Mouse (Mus musculus) brown adipose tissue, adult 24 weeks (tissue): ENCODE measurements around the gene Tor4a. TPM values are rescaled to one million over a fixed set of nuclear protein-coding genes. Genes with fewer than 3 reads are reported as not detected.

Source experiments
- H3K27ac ChIP-seq: fragments of 200-500 bp; replicated peaks from 2 replicates; pipeline ENCODE4 v1.5.1; 2012; ENCODE audit warnings: low read depth, mild to moderate bottlenecking, low read length
- H3K4me1 ChIP-seq: fragments of 200-500 bp; 2 replicates; pipeline ENCODE4 v1.6.1; 2012; ENCODE audit warnings: low read length, mixed read lengths; ENCODE audit not compliant: control insufficient read depth, insufficient read depth, insufficient read length
- H3K4me3 ChIP-seq: fragments of 200-500 bp; 2 replicates; pipeline ENCODE4 v1.5.1; 2012; ENCODE audit warnings: low read depth, mild to moderate bottlenecking, low read length, moderate library complexity; ENCODE audit not compliant: insufficient read depth
- polyA plus RNA-seq: library from polyadenylated mRNA; stranded (reverse); fragments of >200 nt; gene quantifications from 2 replicates; pipeline ENCODE4 v1.2.4, GENCODE M21; 2012; ENCODE audit not compliant: missing spikeins, insufficient read depth, insufficient read length

Tor4a gene
- polyA plus RNA-seq, 1 experiment = 6.0 TPM

- Histone ChIP-seq H3K27ac (no peak overlapping the region), H3K4me1 (peaks cover 10% of the 10 kb centered on the region), H3K4me3 (no peak overlapping the region)
These were observed 16.7 kb upstream of the Tor4a start for GRCm38 (mm10) chr2:25213266-25213865.

GRCm38 (mm10) chr2:25211121-25211670, 14.5 kb upstream of the Tor4a start, which contains the start of gene Nelfb:
Nelfb (minus strand) TSS chr2:25211489.
- Histone ChIP-seq H3K27ac (peak within 1 kb of the TSS; percentile 83), H3K4me3 (peak within 1 kb of the TSS; percentile 75), H3K4me1 (peaks cover 10% of the 10 kb centered on the region)

GRCm38 (mm10) chr2:25210686-25211085, 14.0 kb upstream of the Tor4a start:
- H3K4me3 ChIP-seq = peak overlapping the region; percentile 75
- peak overlapping the region; percentile 83 for H3K27ac ChIP-seq
- peaks cover 10% of the 10 kb centered on the region for H3K4me1 ChIP-seq

- Histone ChIP-seq H3K4me3 (no peak overlapping the region), H3K4me1 (peaks cover 10% of the 10 kb centered on the region), H3K27ac (no peak overlapping the region)
These were observed 10.9 kb upstream of the Tor4a start for GRCm38 (mm10) chr2:25207593-25207992.

DNA sequence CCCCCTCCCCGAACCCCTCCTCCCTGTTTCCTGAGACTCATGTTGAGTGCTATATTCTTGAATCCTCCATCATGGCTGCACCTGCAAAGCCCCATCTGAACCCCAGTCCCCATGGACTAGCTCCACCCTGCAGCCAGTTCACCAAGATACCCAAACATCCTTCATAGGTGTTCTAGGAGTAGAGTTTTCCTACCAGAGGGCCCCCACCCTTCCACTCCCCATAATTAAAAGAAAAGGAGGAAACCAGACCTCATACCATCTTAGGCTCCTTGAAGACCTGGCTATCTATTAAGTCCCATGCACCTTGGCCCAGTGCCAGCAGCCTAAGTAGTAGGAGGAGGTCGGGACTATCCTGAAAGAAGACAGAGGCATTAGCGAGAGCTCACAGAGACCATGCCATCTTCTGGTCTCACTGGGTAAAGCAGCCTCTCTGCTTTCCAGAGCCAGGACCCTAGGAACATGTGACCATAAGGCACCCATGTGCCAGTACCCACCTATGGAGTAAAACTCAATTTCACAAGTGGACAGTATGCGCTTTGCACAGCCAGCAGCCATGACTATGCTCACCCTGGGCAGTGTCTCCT, 7.0 kb upstream of the Tor4a start:
- H3K27ac ChIP-seq = no peak overlapping the region
- H3K4me3 ChIP-seq = no peak overlapping the region
- no peaks in the 10 kb centered on the region for H3K4me1 ChIP-seq

GRCm38 (mm10) chr2:25200631-25201030, 3.9 kb upstream of the Tor4a start:
- H3K4me3 ChIP-seq = no peak overlapping the region
- H3K27ac ChIP-seq = no peak overlapping the region
- peaks cover 15% of the 10 kb centered on the region for H3K4me1 ChIP-seq

- Histone ChIP-seq H3K27ac (peak overlapping the region; percentile 85), H3K4me3 (no peak overlapping the region), H3K4me1 (peaks cover 22% of the 10 kb centered on the region)
These were observed 1.3 kb upstream of the Tor4a start for GRCm38 (mm10) chr2:25197946-25198345.

DNA sequence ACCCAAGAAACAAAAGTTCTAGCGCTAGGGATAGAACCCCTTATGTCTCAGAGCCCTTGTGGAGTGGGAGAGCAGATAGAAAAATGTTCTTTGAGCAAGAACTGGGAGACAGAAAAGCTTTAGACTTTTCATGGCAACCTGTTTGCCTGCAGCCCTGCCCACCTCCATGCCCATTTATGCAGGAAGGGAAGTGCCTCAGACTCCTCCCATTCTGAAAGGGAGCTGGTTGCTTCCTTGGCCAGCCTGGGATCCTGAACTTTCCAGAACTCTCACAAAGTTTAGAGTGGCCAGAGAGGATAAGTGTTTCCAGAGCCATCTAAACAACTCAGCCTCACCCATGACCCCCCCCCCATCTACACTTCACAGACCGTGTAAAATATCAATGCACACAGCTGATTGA, 505 bp upstream of the Tor4a start:
- peak overlapping the region; percentile 85 for H3K27ac ChIP-seq
- H3K4me1 ChIP-seq = peaks cover 22% of the 10 kb centered on the region
- peak overlapping the region; percentile 10 for H3K4me3 ChIP-seq

GRCm38 (mm10) chr2:25195211-25196156, 1.2 kb downstream of the Tor4a start:
- H3K4me3 ChIP-seq = peak overlapping the region; percentile 63
- peak overlapping the region; percentile 84 for H3K27ac ChIP-seq
- H3K4me1 ChIP-seq = peaks cover 22% of the 10 kb centered on the region

- Histone ChIP-seq H3K4me1 (peaks cover 22% of the 10 kb centered on the region), H3K27ac (peak overlapping the region; percentile 70; the same call in 1 of the 2 replicates), H3K4me3 (peak overlapping the region; percentile 63)
These were observed 2.1 kb downstream of the Tor4a start for GRCm38 (mm10) chr2:25194486-25195171.

DNA sequence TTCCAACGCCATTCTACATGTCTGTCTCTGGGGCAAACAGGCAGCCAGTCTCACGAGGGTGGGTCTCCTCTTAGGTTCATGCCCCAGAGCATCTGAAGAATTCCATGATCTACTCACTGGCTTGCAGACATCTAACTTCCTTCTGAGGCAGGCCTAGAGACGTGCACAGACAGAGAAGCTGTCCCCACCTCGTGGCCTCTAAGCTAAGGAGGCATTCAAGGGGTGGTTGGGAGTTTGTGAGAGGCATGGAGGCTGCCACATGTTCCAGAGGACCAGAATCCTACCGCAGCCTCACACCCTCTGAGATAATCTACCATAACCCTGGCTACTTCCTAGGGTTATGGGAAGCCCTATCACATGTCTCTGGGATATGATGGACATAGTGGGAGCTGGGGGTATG, 2.7 kb downstream of the Tor4a start:
- Histone ChIP-seq H3K4me1 (peaks cover 22% of the 10 kb centered on the region), H3K27ac (peak overlapping the region; percentile 70), H3K4me3 (0 out of 2 replicates have a peak overlapping the region, but pooled peaks have one; percentile 0)

- Histone ChIP-seq H3K27ac (peak overlapping the region; percentile 70), H3K4me1 (peaks cover 21% of the 10 kb centered on the region), H3K4me3 (peak overlapping the region; percentile 0; the same call in 1 of the 2 replicates)
These were observed 3.3 kb downstream of the Tor4a start for GRCm38 (mm10) chr2:25193330-25193770.

DNA sequence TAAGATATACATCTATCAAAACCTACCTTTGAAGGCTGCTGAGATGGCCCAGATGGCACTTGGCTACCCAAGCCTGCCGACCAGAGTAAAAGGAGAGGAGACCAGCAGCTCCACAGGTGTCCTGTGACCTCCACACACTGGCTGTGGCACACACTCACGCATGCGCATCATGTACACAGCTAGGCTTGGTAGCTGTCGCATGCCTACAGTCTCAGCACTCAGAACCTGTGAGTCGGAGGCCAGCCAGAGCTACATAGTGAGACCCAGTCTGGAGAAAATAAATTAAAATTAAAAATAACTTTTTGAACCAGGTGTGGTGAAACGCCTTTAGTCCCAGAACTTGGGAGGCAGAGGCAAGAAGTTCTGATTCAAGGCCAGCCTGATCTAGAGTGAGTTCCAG, 8.8 kb downstream of the Tor4a start:
- no peak overlapping the region for H3K4me3 ChIP-seq
- peaks cover 11% of the 10 kb centered on the region for H3K4me1 ChIP-seq
- H3K27ac ChIP-seq = no peak overlapping the region

DNA sequence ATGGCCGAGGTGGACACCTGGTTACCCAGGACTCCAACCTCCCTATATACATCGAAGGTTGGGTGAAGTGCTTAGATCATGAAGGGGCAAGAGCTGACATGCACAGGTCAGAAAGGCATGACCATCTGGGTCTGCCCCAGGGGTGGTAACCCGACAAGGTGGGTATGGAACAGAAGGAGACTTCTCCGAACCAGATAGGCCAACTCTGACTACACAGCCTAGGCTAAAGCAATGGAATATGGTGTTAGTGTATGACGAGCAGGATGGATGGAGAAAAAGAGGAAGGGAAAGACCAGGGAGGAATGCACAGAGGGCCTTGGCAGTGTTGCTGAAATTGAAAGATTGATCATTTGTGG, 10.1 kb downstream of the Tor4a start:
- Histone ChIP-seq H3K4me1 (peaks cover 11% of the 10 kb centered on the region), H3K27ac (no peak overlapping the region), H3K4me3 (no peak overlapping the region)
